In genomic region chr3:105891141-105891540, GRCm38 (mm10) we compare ENCODE assay signal across 14 mouse cellular contexts. TPM values are rescaled to one million over a fixed set of nuclear protein-coding genes. Genes with fewer than 3 reads are reported as not detected.
A peak's percentile ranks its signal among the peaks of the same experiment; 100 is the strongest.
DNase-seq lines count a peak whose midpoint lies in the region; ATAC-seq and TF ChIP-seq lines count a peak whose summit lies in the region.
"Had no signal": no experiment of that assay in that cellular context is flagged by ENCODE, and none has a peak within 500 bp of the region (broad histone marks: within the 10 kb centered on the region; RNA-seq: fewer than 3 reads in every experiment).

No protein-coding gene starts in this region.

- peaks cover 60% of the 10 kb centered on the region for H3K4me1 ChIP-seq in heart, embryonic 13.5 days
- peaks cover 31% of the 10 kb centered on the region for H3K4me1 ChIP-seq in lung, embryonic 15.5 days
- H3K4me1 ChIP-seq in lung, postnatal 0 days (ENCODE audit: insufficient read depth, low read depth, low read length) = peaks cover 16% of the 10 kb centered on the region; the same call in 1 of the 2 replicates
- H3K4me1 ChIP-seq: midbrain, embryonic 10.5 days had no signal

- no peak for ATAC-seq in heart, embryonic 13.5 days (ENCODE audit: extremely low read depth, insufficient number of reproducible peaks, low FRiP score, low TSS enrichment)
- ATAC-seq in lung, embryonic 15.5 days (ENCODE audit: borderline replicate concordance, extremely low read depth, low FRiP score, low TSS enrichment) = no peak
- no peak for ATAC-seq in lung, postnatal 0 days
- ATAC-seq: forebrain, embryonic 13.5 days; Patski had no signal

- H3K9me3 ChIP-seq in heart, embryonic 13.5 days = no peaks in the 10 kb centered on the region
- no peaks in the 10 kb centered on the region for H3K9me3 ChIP-seq in lung, embryonic 15.5 days
- H3K9me3 ChIP-seq in lung, postnatal 0 days (ENCODE audit: low read length) = no peaks in the 10 kb centered on the region
- H3K9me3 ChIP-seq: forebrain, embryonic 13.5 days; midbrain, embryonic 10.5 days had no signal

- intact Hi-C loops in heart, postnatal 25 days (cut with DNase I) = loop anchor here (2.0 kb wide), 1 partner anchor 16 kb away; no protein-coding TSS in a partner anchor

- no peak overlapping the region for H3K4me2 ChIP-seq in heart, embryonic 13.5 days
- no peak overlapping the region for H3K4me2 ChIP-seq in lung, embryonic 15.5 days
- no peak overlapping the region for H3K4me2 ChIP-seq in lung, postnatal 0 days (replicated peaks; ENCODE audit: low read depth, low read length)
- H3K4me2 ChIP-seq: forebrain, embryonic 13.5 days had no signal

- DNase-seq in heart, postnatal 25 days (ENCODE audit: low spot score) = no peak
- no peak for DNase-seq in lung, postnatal 0 days (ENCODE audit: low spot score)
- peak; percentile 35 for DNase-seq in MN1 (ENCODE audit: low spot score)
- no peak for DNase-seq in adrenal gland, adult 8-10 months
- DNase-seq in lung, postnatal 10 days = no peak
- DNase-seq: cerebellum, postnatal 36 days had no signal

- no peak overlapping the region for H3K9ac ChIP-seq in heart, embryonic 13.5 days
- H3K9ac ChIP-seq in lung, embryonic 15.5 days = no peak overlapping the region
- no peak overlapping the region for H3K9ac ChIP-seq in lung, postnatal 0 days (replicated peaks; ENCODE audit: low read depth)
- H3K9ac ChIP-seq: forebrain, embryonic 13.5 days had no signal

- no peaks in the 10 kb centered on the region for H3K36me3 ChIP-seq in heart, embryonic 13.5 days
- no peaks in the 10 kb centered on the region for H3K36me3 ChIP-seq in lung, embryonic 15.5 days
- H3K36me3 ChIP-seq in lung, postnatal 0 days (ENCODE audit: insufficient read depth, low read length) = no peaks in the 10 kb centered on the region
- no peaks in the 10 kb centered on the region for H3K36me3 ChIP-seq in macrophage (ENCODE audit: inconsistent target)
- H3K36me3 ChIP-seq: midbrain, embryonic 10.5 days had no signal

- H3K79me2 ChIP-seq in macrophage (ENCODE audit: inconsistent target) = no peaks in the 10 kb centered on the region

- H3K27me3 ChIP-seq in heart, embryonic 13.5 days (replicated peaks) = 0 out of 2 replicates have a peak, but pooled peaks cover under 1% of the 10 kb centered on the region
- no peaks in the 10 kb centered on the region for H3K27me3 ChIP-seq in lung, embryonic 15.5 days
- no peaks in the 10 kb centered on the region for H3K27me3 ChIP-seq in lung, postnatal 0 days (replicated peaks; ENCODE audit: insufficient read depth, low read length)
- H3K27me3 ChIP-seq: forebrain, embryonic 13.5 days had no signal

- H3K27ac ChIP-seq in heart, embryonic 13.5 days (replicated peaks) = peak overlapping the region; percentile 36; the same call in 1 of the 2 replicates
- peak overlapping the region; percentile 24; the same call in 1 of the 2 replicates for H3K27ac ChIP-seq in lung, embryonic 15.5 days
- no peak overlapping the region for H3K27ac ChIP-seq in lung, postnatal 0 days (ENCODE audit: low read length)
- peak overlapping the region; percentile 99 for H3K27ac ChIP-seq in macrophage
- H3K27ac ChIP-seq: forebrain, embryonic 13.5 days; midbrain, embryonic 10.5 days had no signal

- no peak for TF ChIP-seq CTCF in lung, postnatal 0 days (IDR thresholded peaks at IDR 0.05)

- WGBS in heart, embryonic 13.5 days = 61% methylated on average over 3 of the region's 3 CpGs
- WGBS in lung, embryonic 15.5 days = 65% methylated on average over 3 of the region's 3 CpGs
- WGBS in lung, postnatal 0 days = 76% methylated on average over 3 of the region's 3 CpGs
- 80% methylated on average over 3 of the region's 3 CpGs for WGBS in macrophage (ENCODE audit: missing documents)

- H3K4me3 ChIP-seq in heart, embryonic 13.5 days = no peak overlapping the region
- H3K4me3 ChIP-seq in lung, embryonic 15.5 days = no peak overlapping the region
- H3K4me3 ChIP-seq in lung, postnatal 0 days (ENCODE audit: low read depth, low read length) = no peak overlapping the region
- H3K4me3 ChIP-seq in macrophage (ENCODE audit: inconsistent target) = 0 out of 2 replicates have a peak overlapping the region, but pooled peaks have one; percentile 16
- H3K4me3 ChIP-seq: forebrain, embryonic 13.5 days; midbrain, embryonic 10.5 days had no signal

- no peak for TF ChIP-seq EP300 in lung, postnatal 0 days (IDR thresholded peaks at IDR 0.05)

RNA-seq across cellular contexts. Expression of gene Tmigd3, which starts 20.4 kb away (rescaled TPM):
- polyA plus RNA-seq in heart, embryonic 13.5 days (2015; fragmentation: Nextera tagmentation; extraction: Ambion mirVana) = 0.42 and 0.56 TPM in 2 replicates
- not detected for total RNA-seq in heart, postnatal 25 days (2021)
- polyA plus RNA-seq in lung, embryonic 15.5 days (2015; fragmentation: Nextera tagmentation; extraction: Ambion mirVana) = 0.25 and 0.47 TPM in 2 replicates
- 1.5 and 1.6 TPM in 2 replicates for polyA plus RNA-seq in lung, postnatal 0 days (2015; fragmentation: Nextera tagmentation; extraction: Ambion mirVana)
- total RNA-seq in macrophage (2018; cell fraction: chromatin; rRNA removed) = not detected
- total RNA-seq in macrophage (2018; cell fraction: cytosol; rRNA removed) = under 1 TPM in 22 of 26 experiments, not detected in 4; 0.20 to 0.77 (median 0.42) TPM
- total RNA-seq in macrophage (2018; cell fraction: nucleus; rRNA removed) = under 1 TPM in 3 of 26 experiments, not detected in 23; 0.58 to 0.75 (median 0.72) TPM
- polyA plus RNA-seq in macrophage (2018) = 0.26 to 0.61 TPM in 2 of 3 replicates, not detected in the other
- total RNA-seq in adrenal gland, adult 8-10 months (2022) = not detected
- total RNA-seq: adrenal gland, adult 2 months had no signal
- polyA plus RNA-seq: adrenal gland, adult 2 months; forebrain, embryonic 13.5 days; inflammation-experienced regulatory T-cells, adult 6 months; midbrain, embryonic 10.5 days; Patski had no signal

RNA-seq across cellular contexts. Expression of gene Adora3, which starts 20.5 kb away (rescaled TPM):
- polyA plus RNA-seq in heart, embryonic 13.5 days (2015; fragmentation: Nextera tagmentation; extraction: Ambion mirVana) = 0.11 and 0.17 TPM in 2 replicates
- total RNA-seq in heart, postnatal 25 days (2021) = under 1 TPM; 0.21 to 0.25 TPM
- polyA plus RNA-seq in lung, embryonic 15.5 days (2015; fragmentation: Nextera tagmentation; extraction: Ambion mirVana) = 0.14 and 0.21 TPM in 2 replicates
- polyA plus RNA-seq in lung, postnatal 0 days (2015; fragmentation: Nextera tagmentation; extraction: Ambion mirVana) = 0.82 and 0.89 TPM in 2 replicates
- 1 to 10 TPM in 6 of 26 experiments, under 1 TPM in 7, not detected in 13; 0.40 to 2.3 (median 0.98) TPM for total RNA-seq in macrophage (2018; cell fraction: chromatin; rRNA removed)
- total RNA-seq in macrophage (2018; cell fraction: cytosol; rRNA removed) = 1 to 10 TPM in 11 of 26 experiments, under 1 TPM in 15; 0.24 to 2.1 (median 0.90) TPM
- total RNA-seq in macrophage (2018; cell fraction: nucleus; rRNA removed) = 1 to 10 TPM in 15 of 26 experiments, under 1 TPM in 10, not detected in 1; 0.30 to 3.7 (median 1.2) TPM
- polyA plus RNA-seq in macrophage (2018) = 0.30 to 1.9 TPM (median 1.1 TPM) in 3 replicates
- under 1 TPM in 2 of 4 experiments, not detected in 2; 0.27 to 0.46 TPM for total RNA-seq in adrenal gland, adult 8-10 months (2022)
- polyA plus RNA-seq: midbrain, embryonic 10.5 days; Patski had no signal

RNA-seq across cellular contexts. Expression of gene I830077J02Rik, which starts 41.3 kb away (rescaled TPM):
- 2.1 and 2.3 TPM in 2 replicates for polyA plus RNA-seq in heart, embryonic 13.5 days (2015; fragmentation: Nextera tagmentation; extraction: Ambion mirVana)
- total RNA-seq in heart, postnatal 25 days (2021) = under 1 TPM; 0.60 to 0.84 TPM
- polyA plus RNA-seq in lung, embryonic 15.5 days (2015; fragmentation: Nextera tagmentation; extraction: Ambion mirVana) = 0.82 and 0.93 TPM in 2 replicates
- 1.2 and 1.9 TPM in 2 replicates for polyA plus RNA-seq in lung, postnatal 0 days (2015; fragmentation: Nextera tagmentation; extraction: Ambion mirVana)
- total RNA-seq in macrophage (2018; cell fraction: chromatin; rRNA removed) = 10 to 100 TPM in 19 of 26 experiments, 1 to 10 TPM in 7; 2.8 to 56.4 (median 19.7) TPM
- total RNA-seq in macrophage (2018; cell fraction: cytosol; rRNA removed) = 10 to 100 TPM in 21 of 26 experiments, 1 to 10 TPM in 5; 8.0 to 36.7 (median 16.7) TPM
- 10 to 100 TPM in 23 of 26 experiments, 1 to 10 TPM in 3; 6.3 to 60.0 (median 23.8) TPM for total RNA-seq in macrophage (2018; cell fraction: nucleus; rRNA removed)
- polyA plus RNA-seq in macrophage (2018) = 5.4 to 14.3 TPM (median 11.3 TPM) in 3 replicates
- 1 to 10 TPM in 3 of 4 experiments, under 1 TPM in 1; 0.24 to 1.7 (median 1.2) TPM for total RNA-seq in adrenal gland, adult 8-10 months (2022)
